Mouse (Mus musculus) forebrain, postnatal 0 days (tissue): ENCODE results near the gene Frat2. TPM values are rescaled to one million over a fixed set of nuclear protein-coding genes. Genes with fewer than 3 reads are reported as not detected.

Experiments
- ATAC-seq: fragments of 200-750 bp; cut with Nextera tagmentation; 2 replicates; pipeline ENCODE4 v1.8.0; 2017; ENCODE audit warnings: mild to moderate bottlenecking, moderate library complexity
- DNase-seq: peaks from one replicate; pipeline ENCODE4 v3.0.0-alpha.2; 2015
- H3K27ac ChIP-seq: fragments of 300-500 bp; sonication (generic); 2 replicates; pipeline ENCODE4 v1.5.1; 2014; ENCODE audit warnings: low read depth, mild to moderate bottlenecking, antibody characterized with exemption, low read length, moderate library complexity, mixed read lengths
- H3K27me3 ChIP-seq: fragments of 300-500 bp; sonication (generic); 2 replicates; pipeline ENCODE4 v1.6.1; 2014; ENCODE audit warnings: mild to moderate bottlenecking, low read length, mixed read lengths; ENCODE audit not compliant: insufficient read depth
- H3K36me3 ChIP-seq: fragments of 300-500 bp; sonication (generic); 2 replicates; pipeline ENCODE4 v1.6.1; 2014; ENCODE audit warnings: mild to moderate bottlenecking, moderate library complexity; ENCODE audit not compliant: insufficient read depth
- H3K4me1 ChIP-seq: fragments of 300-500 bp; sonication (generic); 2 replicates; pipeline ENCODE4 v1.6.1; 2014; ENCODE audit warnings: antibody characterized with exemption; ENCODE audit not compliant: insufficient read depth
- H3K4me2 ChIP-seq: fragments of 300-500 bp; sonication (generic); 2 replicates; pipeline ENCODE4 v1.6.1; 2014; ENCODE audit warnings: low read depth, mild to moderate bottlenecking, moderate library complexity
- H3K4me3 ChIP-seq: fragments of 300-500 bp; sonication (generic); 2 replicates; pipeline ENCODE4 v1.5.1; 2014; ENCODE audit warnings: low read depth, low read length, mixed read lengths
- H3K9ac ChIP-seq: fragments of 300-500 bp; sonication (generic); 2 replicates; pipeline ENCODE4 v1.6.1; 2014; ENCODE audit warnings: mild to moderate bottlenecking
- H3K9me3 ChIP-seq: fragments of 300-500 bp; sonication (generic); 2 replicates; pipeline ENCODE4 v1.6.1; 2016; ENCODE audit warnings: low read length
- CTCF ChIP-seq: sonication (generic); IDR thresholded peaks from 2 replicates; pipeline ENCODE4 v1.5.1; 2016; ENCODE audit warnings: antibody characterized with exemption, control low read depth, low read depth
- WGBS: fragments of 180-500 bp; shearing (Covaris S2); extraction: QIAGEN DNeasy Blood & Tissue Kit; methylation state at CpG from one replicate; pipeline ENCODE4 v1.1.7; 2014; 5-methylcytosine and 5-hydroxymethylcytosine counted together
- polyA plus RNA-seq: library from polyadenylated mRNA; unstranded; fragments of >200 nt; fragmentation: Nextera tagmentation; extraction: Ambion mirVana; gene quantifications from 2 replicates; pipeline ENCODE4 v1.2.1, GENCODE M21; 2015
- total RNA-seq: library from RNA; depleted of rRNA; stranded (reverse); fragments of >200 nt; gene quantifications from 2 replicates; pipeline ENCODE4 v1.2.3, GENCODE M21; 2014

The Frat2 gene
- total and polyA plus RNA-seq, 2 experiments from 2014 or later = 15.5 to 22.4 TPM

- TF ChIP-seq CTCF = no peak
- Histone ChIP-seq H3K4me3 (no peak overlapping the region), H3K9me3 (no peaks in the 10 kb centered on the region), H3K9ac (no peak overlapping the region), H3K4me2 (no peak overlapping the region), H3K4me1 (peaks cover 12% of the 10 kb centered on the region), H3K27me3 (no peaks in the 10 kb centered on the region), H3K36me3 (no peaks in the 10 kb centered on the region), H3K27ac (no peak overlapping the region)
- ATAC-seq (no peak), DNase-seq (no peak)
- WGBS = 66% methylated on average over 4 of the region's 4 CpGs
Observed at GRCm38 (mm10) chr19:41837917-41838261, 10.0 kb downstream of the Frat2 start.

GRCm38 (mm10) chr19:41837194-41837916, 10.6 kb downstream of the Frat2 start:
- no peak overlapping the region for H3K9ac ChIP-seq
- WGBS = 77% methylated on average over 9 of the region's 9 CpGs
- no peaks in the 10 kb centered on the region for H3K9me3 ChIP-seq
- H3K4me1 ChIP-seq = peaks cover 17% of the 10 kb centered on the region
- ATAC-seq (no peak), DNase-seq (no peak)
- no peak overlapping the region for H3K4me3 ChIP-seq
- H3K36me3 ChIP-seq = no peaks in the 10 kb centered on the region
- no peak overlapping the region for H3K27ac ChIP-seq
- H3K27me3 ChIP-seq = no peaks in the 10 kb centered on the region
- TF ChIP-seq CTCF = no peak
- no peak overlapping the region for H3K4me2 ChIP-seq

- Histone ChIP-seq H3K9ac (no peak overlapping the region), H3K4me1 (peaks cover 22% of the 10 kb centered on the region), H3K27me3 (no peaks in the 10 kb centered on the region), H3K4me3 (no peak overlapping the region), H3K27ac (no peak overlapping the region), H3K4me2 (no peak overlapping the region), H3K9me3 (no peaks in the 10 kb centered on the region), H3K36me3 (no peaks in the 10 kb centered on the region)
- 41% methylated on average over 3 of the region's 3 CpGs for WGBS
- DNase-seq = no peak
- no peak for ATAC-seq
- TF ChIP-seq CTCF = no peak
Observed at GRCm38 (mm10) chr19:41836719-41837118, 11.2 kb downstream of the Frat2 start.

- H3K4me3 ChIP-seq = peak overlapping the region; percentile 16; the same call in 1 of the 2 replicates
- H3K36me3 ChIP-seq = no peaks in the 10 kb centered on the region
- H3K27me3 ChIP-seq = no peaks in the 10 kb centered on the region
- TF ChIP-seq CTCF = no peak
- DNase-seq (peak; percentile 76), ATAC-seq (peak; percentile 92)
- peaks cover 22% of the 10 kb centered on the region for H3K4me1 ChIP-seq
- H3K9ac ChIP-seq = peak overlapping the region; percentile 33; the same call in 1 of the 2 replicates
- no peaks in the 10 kb centered on the region for H3K9me3 ChIP-seq
- H3K4me2 ChIP-seq = peak overlapping the region; percentile 45
- peak overlapping the region; percentile 70 for H3K27ac ChIP-seq
- 0% methylated on average over 6 of the region's 6 CpGs for WGBS
Observed at GRCm38 (mm10) chr19:41835816-41836215, 12.1 kb downstream of the Frat2 start.

GRCm38 (mm10) chr19:41835407-41835806, 12.5 kb downstream of the Frat2 start:
- H3K4me1 ChIP-seq = peaks cover 22% of the 10 kb centered on the region
- H3K36me3 ChIP-seq = no peaks in the 10 kb centered on the region
- ATAC-seq (no peak), DNase-seq (no peak)
- TF ChIP-seq CTCF = no peak
- no peaks in the 10 kb centered on the region for H3K27me3 ChIP-seq
- H3K9ac ChIP-seq = no peak overlapping the region
- peak overlapping the region; percentile 70 for H3K27ac ChIP-seq
- WGBS = 22% methylated on average over 6 of the region's 6 CpGs
- no peak overlapping the region for H3K4me3 ChIP-seq
- H3K4me2 ChIP-seq = peak overlapping the region; percentile 45
- H3K9me3 ChIP-seq = no peaks in the 10 kb centered on the region

- no peaks in the 10 kb centered on the region for H3K27me3 ChIP-seq
- DNase-seq (peak; percentile 33), ATAC-seq (no peak)
- peaks cover 22% of the 10 kb centered on the region for H3K4me1 ChIP-seq
- H3K36me3 ChIP-seq = no peaks in the 10 kb centered on the region
- H3K27ac ChIP-seq = peak overlapping the region; percentile 66
- 40% methylated on average over 13 of the region's 13 CpGs for WGBS
- peak overlapping the region; percentile 72 for H3K4me2 ChIP-seq
- H3K4me3 ChIP-seq = peak overlapping the region; percentile 76
- peak overlapping the region; percentile 28; the same call in 1 of the 2 replicates for H3K9ac ChIP-seq
- TF ChIP-seq CTCF = no peak
- no peaks in the 10 kb centered on the region for H3K9me3 ChIP-seq
Observed at GRCm38 (mm10) chr19:41832501-41833201, 15.3 kb downstream of the Frat2 start.
